Mouse (Mus musculus) cerebellum, postnatal 25 days (tissue): ENCODE measurements around the gene Cbx2.

Source experiments
- DNase-seq, 2 experiments: peaks; one replicate each; pipeline ENCODE4 v3.0.0; 2021; ENCODE audit warnings: mixed read lengths in 2 of 2

Gene Cbx2

DNA sequence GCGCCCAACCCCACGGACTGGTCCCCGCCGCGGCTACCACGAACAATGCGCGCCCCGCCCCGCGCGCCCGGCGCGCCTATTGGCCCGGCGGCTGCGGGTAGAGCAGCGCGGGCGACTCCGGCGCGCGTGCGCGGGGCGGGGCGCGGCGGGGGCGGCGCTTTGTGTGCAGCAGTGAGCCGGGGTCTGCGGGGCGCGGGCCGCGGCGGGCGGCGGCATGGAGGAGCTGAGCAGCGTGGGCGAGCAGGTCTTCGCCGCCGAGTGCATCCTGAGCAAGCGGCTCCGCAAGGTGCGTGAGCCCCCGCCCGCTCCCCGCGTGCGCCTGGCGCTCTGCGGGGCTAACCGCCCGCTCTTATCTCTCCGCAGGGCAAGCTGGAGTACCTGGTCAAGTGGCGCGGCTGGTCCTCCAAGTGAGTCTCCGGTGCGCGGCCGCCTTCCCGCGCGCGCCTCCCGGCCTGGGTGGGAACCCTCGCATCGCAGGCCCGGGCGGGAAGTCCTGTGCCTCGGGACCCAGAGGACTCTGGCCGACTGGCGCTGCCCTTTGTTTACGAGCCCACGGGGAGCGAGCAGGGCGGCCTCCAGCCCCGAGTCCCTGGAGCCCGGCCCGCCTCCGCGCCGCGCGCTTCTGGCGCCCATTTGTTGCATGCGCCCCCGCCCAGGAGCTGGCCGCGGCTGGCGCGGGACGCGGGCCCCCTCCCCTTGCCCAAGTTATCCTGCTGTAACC lies at the start of gene Cbx2:
Gene Cbx2 (plus strand): TSS at position 68 of the 721 bp plus-strand sequence.
- DNase-seq, result peak; percentile 90 to 95

GRCm38 (mm10) chr11:118974340-118974739 lies 48.4 kb upstream of the Cbx2 start:
- DNase-seq, result peak; percentile 41 to 46

DNA sequence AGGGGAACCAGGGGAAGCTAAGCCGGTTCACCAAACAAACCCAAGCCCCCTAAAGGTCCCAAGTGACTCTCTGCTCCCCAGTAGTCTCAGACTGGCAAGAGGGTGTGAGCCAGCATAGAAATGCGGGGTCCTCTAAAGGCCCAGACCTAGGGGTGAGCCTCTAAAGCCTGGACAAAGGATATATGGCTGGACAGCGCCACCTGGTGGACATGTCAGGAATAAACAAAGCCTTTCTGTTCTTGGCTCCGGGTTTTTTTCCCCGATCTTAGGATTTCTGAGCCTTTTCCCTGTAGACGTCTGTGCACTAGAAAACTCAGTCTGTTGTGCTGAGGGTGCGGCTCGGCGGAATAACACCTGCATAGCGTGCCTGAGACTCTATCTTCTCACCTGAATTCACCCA lies 47.3 kb upstream of the Cbx2 start:
- peak; percentile 89 to 91 for DNase-seq

- DNase-seq, result peak in 1 of 2 experiments; percentile 46
Measured at GRCm38 (mm10) chr11:118975917-118976316, 46.8 kb upstream of the Cbx2 start.

DNA sequence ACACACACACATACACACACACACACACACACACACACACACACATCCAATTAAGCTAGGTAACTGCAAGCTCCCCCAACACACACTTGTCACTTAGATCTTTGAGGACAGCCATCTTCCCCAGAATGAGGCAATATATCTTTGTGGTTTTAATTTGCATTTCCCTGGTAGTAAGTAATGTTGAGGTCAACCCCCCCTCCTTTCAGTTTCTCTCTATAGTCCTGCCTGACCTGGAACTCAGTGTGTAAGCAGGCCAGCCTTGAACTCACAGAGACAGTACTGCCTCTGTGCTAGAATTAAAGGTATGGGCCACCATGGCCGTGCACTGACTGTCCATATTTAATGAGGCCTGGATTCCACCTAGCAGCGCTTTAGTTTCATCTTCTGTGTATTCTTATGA lies 42.4 kb upstream of the Cbx2 start:
- DNase-seq, result no peak

GRCm38 (mm10) chr11:118981012-118981776 lies 41.6 kb upstream of the Cbx2 start:
- DNase-seq, result no peak

DNA sequence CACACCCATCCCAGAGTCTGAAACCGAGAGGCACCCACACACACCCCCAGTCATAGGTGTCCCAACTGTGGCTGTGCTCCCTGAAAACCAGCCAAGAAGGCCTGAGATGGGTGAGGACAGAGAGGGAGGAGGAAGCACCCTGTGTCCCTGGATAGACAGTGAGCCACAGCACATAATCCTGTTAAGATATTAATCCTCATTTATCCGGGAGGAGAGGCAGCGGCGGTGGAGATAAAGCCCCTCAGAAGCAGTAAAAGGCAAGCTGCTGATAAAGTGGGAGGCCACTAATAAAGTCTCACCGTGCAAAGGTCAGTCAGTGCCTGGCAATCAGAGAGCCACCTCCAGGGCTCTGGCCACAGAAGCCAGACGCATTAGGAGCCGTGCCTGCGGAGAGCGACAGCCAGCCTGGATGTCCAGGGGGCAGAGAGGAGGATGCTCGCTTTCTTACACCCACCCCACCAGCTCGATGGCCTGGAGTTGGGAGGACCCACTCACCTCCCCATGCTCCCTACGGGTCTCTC lies 40.1 kb upstream of the Cbx2 start:
- DNase-seq, result no peak

DNA sequence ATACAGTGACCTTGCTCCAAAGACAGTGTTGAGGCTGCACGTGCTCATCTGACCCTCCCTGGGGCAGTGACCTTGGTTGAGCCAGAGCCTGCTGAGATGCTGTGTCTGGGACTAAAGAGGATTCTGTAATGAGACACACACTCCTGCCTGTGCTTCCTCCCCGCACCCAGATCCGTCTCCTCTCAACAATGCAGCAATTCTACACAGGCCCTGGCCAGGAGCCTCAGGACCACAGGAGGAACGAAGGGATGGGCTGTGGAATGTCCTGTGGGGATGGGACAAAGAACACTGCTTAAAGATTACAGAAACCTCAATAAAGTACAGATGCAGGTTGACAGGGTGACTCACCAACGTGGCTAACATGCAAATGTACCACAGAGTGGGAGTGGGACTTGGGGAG lies 37.2 kb upstream of the Cbx2 start:
- DNase-seq, result no peak

DNA sequence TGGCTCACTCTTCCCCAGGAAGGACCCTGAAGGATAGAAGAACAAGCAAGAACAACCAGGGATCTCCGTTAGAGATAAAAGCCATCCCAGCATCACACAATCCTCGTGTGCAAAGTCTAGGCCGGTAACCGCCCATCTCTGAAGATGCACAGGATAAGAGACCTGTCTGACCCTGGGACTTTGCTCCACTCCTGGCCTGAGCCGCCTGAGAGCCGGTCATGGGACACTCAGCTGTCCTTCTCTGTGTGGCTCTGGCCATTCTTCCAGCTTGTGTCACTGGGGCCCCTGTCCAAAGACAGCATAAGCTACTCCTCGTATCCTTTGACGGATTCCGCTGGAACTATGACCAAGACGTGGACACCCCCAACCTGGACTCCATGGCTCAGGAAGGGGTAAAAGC lies 34.8 kb upstream of the Cbx2 start, which contains the start of gene Enpp7:
Gene Enpp7 (plus strand): TSS at position 190 of the 400 bp plus-strand sequence.
- DNase-seq, result no peak

DNA sequence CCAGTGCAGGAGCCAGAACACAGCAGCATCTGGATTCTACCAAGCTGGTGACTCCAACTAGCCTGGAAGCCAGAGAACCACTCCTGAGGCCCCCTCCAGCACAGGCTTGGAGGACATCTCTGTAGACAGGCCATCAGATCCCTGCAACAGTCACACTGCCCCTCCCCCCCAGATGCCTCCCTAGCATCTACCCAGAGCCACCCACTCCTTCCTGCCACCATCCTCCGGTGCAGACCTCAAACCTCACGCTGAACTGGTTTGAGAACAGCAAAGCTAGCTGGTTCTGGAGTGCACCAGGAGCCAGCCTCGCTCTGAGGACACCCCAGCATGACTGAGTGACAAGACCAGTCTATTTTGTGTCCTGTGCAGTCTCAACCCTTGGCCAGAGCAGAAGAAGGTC lies 30.0 kb upstream of the Cbx2 start:
- no peak for DNase-seq

- no peak for DNase-seq
Measured at GRCm38 (mm10) chr11:118995448-118995847, 27.3 kb upstream of the Cbx2 start.

- DNase-seq, result no peak
Measured at GRCm38 (mm10) chr11:118997182-118997581, 25.6 kb upstream of the Cbx2 start.

DNA sequence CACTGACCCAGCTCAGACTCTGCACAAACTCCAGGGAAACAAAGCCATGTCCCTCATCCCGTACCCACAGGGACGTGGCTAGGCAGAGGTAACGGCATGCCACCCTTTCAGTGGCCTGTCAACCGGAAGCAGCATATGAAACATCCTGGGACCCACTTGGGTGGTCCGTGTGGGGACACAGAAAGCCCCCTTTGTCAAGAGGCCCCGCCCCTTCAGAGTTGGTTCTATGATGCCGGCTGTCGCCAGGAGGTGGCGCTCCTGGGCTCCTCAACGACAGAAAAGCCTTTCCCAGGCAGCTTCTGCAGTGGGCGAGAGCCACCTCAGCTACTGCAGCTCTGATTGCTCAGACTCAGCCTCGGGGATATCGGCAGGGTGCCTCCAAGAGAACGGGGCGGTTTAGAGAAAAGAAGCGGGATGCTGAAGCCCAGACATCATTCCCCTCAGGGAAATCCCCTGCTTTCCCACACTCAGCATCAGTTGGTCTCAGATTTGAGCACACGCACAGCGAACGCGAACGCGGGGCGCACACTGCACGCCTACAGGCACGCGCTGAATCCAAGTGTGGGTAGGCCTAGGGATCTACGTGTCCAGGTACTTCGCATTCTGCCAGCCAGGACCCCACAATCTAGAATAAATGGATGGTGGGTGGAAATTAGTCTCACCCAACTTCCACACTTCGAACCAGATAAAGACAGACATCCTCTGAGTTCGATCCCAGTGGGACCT lies 24.1 kb upstream of the Cbx2 start:
- peak; percentile 89 to 92 for DNase-seq

GRCm38 (mm10) chr11:118999361-118999804 lies 23.4 kb upstream of the Cbx2 start:
- peak; percentile 64 to 74 for DNase-seq

DNA sequence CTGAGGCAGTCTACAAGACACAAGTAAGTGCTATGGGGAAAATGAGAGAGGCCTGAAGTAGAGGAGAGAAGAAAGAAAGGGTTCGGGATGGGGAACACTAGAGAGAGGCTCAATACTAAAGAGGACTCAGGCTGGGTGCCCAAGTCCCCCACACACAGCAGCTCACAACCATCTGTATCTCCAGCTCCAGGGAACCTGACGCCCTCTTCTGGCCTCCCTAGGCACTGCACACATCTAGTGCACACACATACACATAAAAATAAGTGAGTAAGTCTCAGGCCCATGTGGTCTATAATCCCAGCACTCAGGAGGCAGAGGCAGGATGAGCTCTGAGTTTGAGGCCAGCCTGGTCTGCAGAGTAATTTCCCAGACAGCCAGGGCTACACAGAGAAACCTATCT lies 21.9 kb upstream of the Cbx2 start:
- no peak for DNase-seq

GRCm38 (mm10) chr11:119001493-119002128 lies 21.2 kb upstream of the Cbx2 start:
- no peak for DNase-seq

DNA sequence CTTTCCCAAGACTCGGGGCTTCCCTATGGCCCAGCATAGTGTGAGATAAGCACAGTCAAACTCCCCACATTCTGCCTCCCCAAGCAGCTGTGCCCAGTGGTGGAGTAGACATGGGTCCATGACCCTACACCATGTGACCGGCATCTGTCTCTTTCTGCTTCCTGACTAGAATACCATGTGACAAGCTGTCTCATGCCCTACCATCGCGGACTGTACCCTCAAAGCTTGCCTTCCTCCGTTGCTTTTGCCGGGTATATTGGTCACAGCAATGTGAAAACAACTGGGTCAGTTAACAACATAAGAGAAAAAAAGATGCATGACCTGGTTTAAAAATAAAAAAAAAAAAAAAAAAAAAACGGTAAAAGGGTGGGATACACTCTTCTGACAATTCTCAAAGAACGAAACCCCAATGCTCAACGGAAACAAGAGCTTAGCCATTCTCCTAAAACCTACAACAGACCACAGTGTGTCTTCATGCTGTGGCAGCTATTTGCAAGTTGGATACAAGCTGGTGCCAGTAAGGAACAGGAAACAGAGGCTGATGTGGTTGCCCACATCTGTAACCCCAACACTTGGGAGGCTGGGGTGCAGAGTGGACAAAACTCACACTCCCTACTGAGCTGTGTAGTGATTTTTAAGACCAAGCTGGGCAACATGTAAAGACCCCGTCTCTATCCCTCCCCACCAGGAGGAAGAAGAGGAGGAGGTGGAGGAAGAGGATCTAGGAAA lies 17.1 kb upstream of the Cbx2 start:
- DNase-seq, result no peak

GRCm38 (mm10) chr11:119006462-119006861 lies 16.3 kb upstream of the Cbx2 start:
- no peak for DNase-seq

DNA sequence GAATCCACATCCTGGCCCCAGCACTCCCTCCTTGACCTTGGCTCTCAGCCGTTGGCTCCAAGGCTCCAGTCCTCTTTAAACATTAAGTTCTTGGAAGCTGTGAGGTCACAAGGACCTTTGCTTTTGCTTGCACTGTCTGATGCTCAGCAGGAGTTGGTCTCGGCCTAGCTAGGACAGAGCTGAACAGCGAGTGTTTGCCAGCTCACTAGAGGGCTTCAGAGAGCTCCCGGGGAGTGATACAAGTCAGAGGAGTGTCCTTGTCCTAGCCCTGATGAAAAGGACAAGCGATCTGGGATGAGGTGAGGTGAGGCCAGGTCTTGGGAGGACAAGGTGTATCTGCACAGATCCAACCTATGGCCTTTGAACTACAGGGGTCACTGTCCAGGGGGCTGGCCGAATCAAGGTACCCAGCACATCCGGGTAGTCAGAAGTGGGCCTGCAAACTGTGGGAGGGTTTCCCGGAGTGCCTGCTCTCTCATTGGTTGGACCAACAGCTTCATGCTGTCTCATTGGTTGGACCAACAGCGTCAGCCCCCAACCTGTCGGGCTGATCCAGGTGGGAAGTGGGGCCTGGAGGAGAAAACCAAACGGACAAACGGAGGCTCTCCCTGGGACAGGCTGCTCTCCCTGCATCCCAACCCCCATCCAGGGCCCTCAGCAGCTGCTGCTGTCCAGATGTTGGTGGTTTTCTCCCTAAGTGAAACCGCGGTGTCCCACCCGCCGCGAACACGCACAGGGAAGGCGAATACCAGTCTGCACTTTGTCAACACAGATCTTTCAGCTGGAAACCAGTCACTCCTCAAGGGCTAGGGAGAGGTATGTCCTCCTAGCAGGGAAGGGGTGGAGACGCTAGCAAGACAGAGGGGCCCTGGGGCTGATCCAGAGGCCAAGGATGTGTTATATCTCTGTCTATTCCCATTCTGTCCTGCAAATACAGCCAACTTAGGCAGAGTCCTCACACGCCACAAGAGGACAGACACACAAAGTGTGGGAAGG lies 15.0 kb upstream of the Cbx2 start:
- no peak for DNase-seq

GRCm38 (mm10) chr11:119014455-119014854 lies 8.3 kb upstream of the Cbx2 start:
- DNase-seq, result peak in 1 of 2 experiments; percentile 56

DNA sequence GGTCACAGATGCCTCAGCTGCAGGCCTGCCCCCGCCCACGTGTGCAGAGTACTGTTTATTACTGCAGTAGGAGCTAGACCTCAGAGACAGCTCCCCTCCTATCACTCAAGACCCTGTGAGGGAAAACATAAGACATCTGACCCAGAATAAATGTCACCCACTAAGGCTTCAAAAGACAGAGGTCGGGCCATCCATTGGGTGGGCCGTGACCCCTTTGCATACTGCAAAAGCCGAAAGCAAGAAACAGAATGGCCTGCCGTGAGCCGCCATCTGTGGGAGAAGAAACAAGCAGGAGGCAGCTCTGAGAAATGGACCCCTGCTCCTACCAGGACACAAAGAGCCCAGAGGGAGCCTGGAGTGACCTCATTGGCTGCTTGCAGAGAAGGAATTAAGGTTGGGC lies 5.3 kb upstream of the Cbx2 start:
- no peak for DNase-seq
